Mouse (Mus musculus) liver, embryonic 14 days (tissue): ENCODE results near the gene Eif3a. TPM values are rescaled to one million over a fixed set of nuclear protein-coding genes. Genes with fewer than 3 reads are reported as not detected.

Experiments
- polyA plus RNA-seq: library from polyadenylated mRNA; depleted of rRNA; stranded (reverse); fragments of >200 nt; gene quantifications from 2 replicates; pipeline ENCODE4 v1.2.3, GENCODE M21; 2012; rRNA removed

Eif3a gene
- 113 and 114 TPM in 2 replicates for polyA plus RNA-seq

GRCm38 (mm10) chr19:60790551-60791161 lies at the start of gene Eif3a:
Eif3a (minus strand) TSS chr19:60790658.

GRCm38 (mm10) chr19:60811098-60812035 lies 20.9 kb upstream of the Eif3a start, which contains the start of gene Fam45a:
Fam45a (plus strand) TSS chr19:60811585.

GRCm38 (mm10) chr19:60755438-60756191 lies 34.8 kb downstream of the Eif3a start, which contains the start of gene Nanos1:
Nanos1 (plus strand) TSS chr19:60755987.

Other genes starting within 250 kb of the Eif3a start
- gene Cacul1, start 209.6 kb downstream of the Eif3a start, polyA plus RNA-seq: 5.0 and 6.0 TPM in 2 replicates
- gene Nanos1, start 34.7 kb downstream of the Eif3a start, polyA plus RNA-seq: 0.98 and 1.3 TPM in 2 replicates
- 11.5 and 13.9 TPM in 2 replicates for gene Fam45a, start 20.9 kb upstream of the Eif3a start, polyA plus RNA-seq
- 0.79 and 0.92 TPM in 2 replicates for gene Sfxn4, start 70.8 kb upstream of the Eif3a start, polyA plus RNA-seq
- 184 and 244 TPM in 2 replicates for gene Prdx3, start 83.9 kb upstream of the Eif3a start, polyA plus RNA-seq
- gene Grk5, start 99.1 kb upstream of the Eif3a start, polyA plus RNA-seq: 0.77 and 0.89 TPM in 2 replicates